Comparison of ENCODE assay signal across 10 mouse cellular contexts in the genomic region with DNA sequence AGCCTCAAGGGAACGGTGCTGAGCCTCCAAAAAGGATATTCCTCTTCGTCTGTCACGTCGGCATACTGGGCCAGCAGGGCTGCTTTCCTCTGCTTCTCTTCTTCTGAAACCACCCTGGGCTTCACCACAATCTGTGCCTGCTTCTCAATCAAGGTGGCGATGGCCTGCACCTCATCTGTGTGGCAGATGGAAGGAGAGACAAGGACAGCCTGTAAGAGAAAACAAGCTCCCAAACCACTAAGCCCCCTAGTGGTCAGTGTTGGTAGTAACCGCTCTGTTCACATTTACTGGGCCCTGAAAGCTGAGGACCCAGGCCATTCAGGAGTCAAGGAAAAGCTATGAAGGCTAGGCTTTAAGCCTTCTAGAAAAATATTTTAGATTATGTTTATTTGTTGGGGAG. TPM values are rescaled to one million over a fixed set of nuclear protein-coding genes. Genes with fewer than 3 reads are reported as not detected.
DNase-seq lines count a peak whose midpoint lies in the region; ATAC-seq and TF ChIP-seq lines count a peak whose summit lies in the region.
"Had no signal": no experiment of that assay in that cellular context is flagged by ENCODE, and none has a peak within 500 bp of the region (broad histone marks: within the 10 kb centered on the region; RNA-seq: fewer than 3 reads in every experiment).

No protein-coding gene starts in this region.

- no peak for TF ChIP-seq POLR2A in olfactory bulb, adult 2 months (IDR thresholded peaks at IDR 0.05; ENCODE audit: insufficient read depth, low read depth, low read length)

- no peaks in the 10 kb centered on the region for H3K27me3 ChIP-seq in midbrain, embryonic 10.5 days (ENCODE audit: low read depth, poor library complexity, severe bottlenecking)
- no peaks in the 10 kb centered on the region for H3K27me3 ChIP-seq in midbrain, embryonic 13.5 days
- H3K27me3 ChIP-seq: stomach, embryonic 15.5 days had no signal

- H3K9me3 ChIP-seq in midbrain, embryonic 10.5 days (replicated peaks), result no peaks in the 10 kb centered on the region
- no peaks in the 10 kb centered on the region for H3K9me3 ChIP-seq in midbrain, embryonic 13.5 days
- H3K9me3 ChIP-seq: stomach, embryonic 15.5 days had no signal

- WGBS in midbrain, embryonic 10.5 days, result 68% methylated on average over 6 of the region's 6 CpGs
- 68% methylated on average over 6 of the region's 6 CpGs for WGBS in midbrain, embryonic 13.5 days
- 66% methylated on average over 6 of the region's 6 CpGs for whole genome bisulfite sequencing in olfactory bulb, adult 2 months

- intact Hi-C loops in left cerebral cortex, postnatal 25 days (cut with DNase I), result no loop called here

- no peak overlapping the region for H3K27ac ChIP-seq in midbrain, embryonic 10.5 days (replicated peaks)
- H3K27ac ChIP-seq in midbrain, embryonic 13.5 days, result no peak overlapping the region
- no peak overlapping the region for H3K27ac ChIP-seq in olfactory bulb, adult 2 months (ENCODE audit: insufficient read depth, low read depth, low read length)
- H3K27ac ChIP-seq: stomach, embryonic 15.5 days had no signal

- peak; percentile 52 for TF ChIP-seq CTCF in olfactory bulb, adult 2 months (IDR thresholded peaks at IDR 0.05; ENCODE audit: insufficient read depth, low read depth, low read length)

- peak; percentile 70 for DNase-seq in midbrain, embryonic 10.5 days (ENCODE audit: low spot score)
- peak; percentile 45 for DNase-seq in adrenal gland, postnatal 25 days
- DNase-seq in embryo, embryonic 9.5 days (ENCODE audit: extremely low spot score), result peak; percentile 74
- peak; percentile 75 for DNase-seq in heart, postnatal 4 days
- peak; percentile 76 to 77 for DNase-seq in left cerebral cortex, postnatal 25 days (ENCODE audit: low spot score in 2 of 2)
- peak; percentile 69 for DNase-seq in thymus, postnatal 0 days (ENCODE audit: low spot score)

- H3K9ac ChIP-seq in midbrain, embryonic 13.5 days (replicated peaks), result no peak overlapping the region
- H3K9ac ChIP-seq: stomach, embryonic 15.5 days had no signal

- H3K36me3 ChIP-seq in midbrain, embryonic 10.5 days, result peaks cover 76% of the 10 kb centered on the region
- H3K36me3 ChIP-seq in midbrain, embryonic 13.5 days, result peaks cover 36% of the 10 kb centered on the region

- no peak for ATAC-seq in midbrain, embryonic 13.5 days

- no peaks in the 10 kb centered on the region for H3K4me1 ChIP-seq in midbrain, embryonic 10.5 days
- no peaks in the 10 kb centered on the region for H3K4me1 ChIP-seq in midbrain, embryonic 13.5 days (replicated peaks)
- H3K4me1 ChIP-seq in olfactory bulb, adult 2 months (ENCODE audit: control insufficient read depth, insufficient read depth, low read length), result no peaks in the 10 kb centered on the region
- H3K4me1 ChIP-seq: stomach, embryonic 15.5 days had no signal

- no peak overlapping the region for H3K4me3 ChIP-seq in midbrain, embryonic 10.5 days
- no peak overlapping the region for H3K4me3 ChIP-seq in midbrain, embryonic 13.5 days (replicated peaks)
- no peak overlapping the region for H3K4me3 ChIP-seq in olfactory bulb, adult 2 months (ENCODE audit: insufficient read depth, low read depth, low read length)
- H3K4me3 ChIP-seq: stomach, embryonic 15.5 days had no signal

- no peak overlapping the region for H3K4me2 ChIP-seq in midbrain, embryonic 13.5 days (replicated peaks)
- H3K4me2 ChIP-seq: stomach, embryonic 15.5 days had no signal

RNA-seq across cellular contexts. Expression of gene Ccdc43, which starts 7.4 kb away (rescaled TPM):
- polyA plus RNA-seq in midbrain, embryonic 10.5 days (2016; fragmentation: Nextera tagmentation; extraction: Ambion mirVana), result 59.5 and 63.2 TPM in 2 replicates
- 41.6 and 49.1 TPM in 2 replicates for polyA plus RNA-seq in midbrain, embryonic 13.5 days (2015; fragmentation: Nextera tagmentation; extraction: Ambion mirVana)
- 23.3 and 29.1 TPM in 2 replicates for total RNA-seq in adrenal gland, postnatal 25 days (2021)
- 10 to 100 TPM; 21.8 to 23.2 TPM for total RNA-seq in heart, postnatal 4 days (2021)
- 10 to 100 TPM; 28.2 to 30.3 TPM for total RNA-seq in left cerebral cortex, postnatal 25 days (2021)
- not detected in 2 replicates for polyA plus RNA-seq in olfactory bulb, adult 2 months (2012; ENCODE audit: insufficient read depth, insufficient read length, low replicate concordance, missing spikeins)
- polyA plus RNA-seq in thymus, postnatal 0 days (2015; fragmentation: Nextera tagmentation; extraction: Ambion mirVana), result 37.1 and 38.5 TPM in 2 replicates

RNA-seq across cellular contexts. Expression of gene Meioc, which starts 26.6 kb away (rescaled TPM):
- 0.16 and 0.41 TPM in 2 replicates for polyA plus RNA-seq in midbrain, embryonic 10.5 days (2016; fragmentation: Nextera tagmentation; extraction: Ambion mirVana)
- 0.04 and 0.05 TPM in 2 replicates for polyA plus RNA-seq in midbrain, embryonic 13.5 days (2015; fragmentation: Nextera tagmentation; extraction: Ambion mirVana)
- total RNA-seq in adrenal gland, postnatal 25 days (2021), result 0.06 TPM in 1 of 2 replicates, not detected in the other
- under 1 TPM; 0.09 to 0.33 TPM for total RNA-seq in heart, postnatal 4 days (2021)
- not detected for total RNA-seq in left cerebral cortex, postnatal 25 days (2021)
- not detected in 2 replicates for polyA plus RNA-seq in olfactory bulb, adult 2 months (2012; ENCODE audit: insufficient read depth, insufficient read length, low replicate concordance, missing spikeins)
- 0.05 TPM in 1 of 2 replicates, not detected in the other for polyA plus RNA-seq in thymus, postnatal 0 days (2015; fragmentation: Nextera tagmentation; extraction: Ambion mirVana)
- total RNA-seq: gastrocnemius, postnatal 36 days had no signal
